8 mouse cellular contexts compared by ENCODE assay signal in genomic region chr17:34627943-34628643, GRCm38 (mm10). TPM values are rescaled to one million over a fixed set of nuclear protein-coding genes. Genes with fewer than 3 reads are reported as not detected.
DNase-seq lines count a peak whose midpoint lies in the region; ATAC-seq and TF ChIP-seq lines count a peak whose summit lies in the region.

Gene Ppt2 (minus strand): TSS chr17:34628510.

- ATAC-seq in erythroid progenitor cell, adult 5-6 weeks (replicated peaks; ENCODE audit: low FRiP score, poor library complexity, severe bottlenecking): no peak

- no peak for TF ChIP-seq POLR2A in myocyte (IDR thresholded peaks at IDR 0.05; ENCODE audit: insufficient read length, low read depth)

- H3ac ChIP-seq in myocyte (ENCODE audit: control insufficient read depth, insufficient read length): peak within 1 kb of the TSS; percentile 8

- peak within 1 kb of the TSS; percentile 42 for H3K4me3 ChIP-seq in myocyte

- no peaks in the 10 kb centered on the region for H3K36me3 ChIP-seq in myocyte (ENCODE audit: control insufficient read depth, insufficient read depth)

- no peaks in the 10 kb centered on the region for H3K79me2 ChIP-seq in myocyte (ENCODE audit: control insufficient read depth, insufficient read depth)

- H3K27me3 ChIP-seq in myocyte (ENCODE audit: control insufficient read depth, insufficient read depth, insufficient read length): peaks cover 32% of the 10 kb centered on the region

- peak; percentile 64 for DNase-seq in urinary bladder, adult 2 months (ENCODE audit: low spot score)
- DNase-seq in urinary bladder, postnatal 10 days (ENCODE audit: low spot score): no peak
- peak; percentile 83 to 90 for DNase-seq in cerebellum, postnatal 14 days
- peak; percentile 64 to 82 for DNase-seq in heart, adult 18-20 months
- peak; percentile 70 for DNase-seq in kidney, adult 11 months
- peak; percentile 34 for DNase-seq in liver

- peak within 1 kb of the TSS; percentile 70 for H3K4me2 ChIP-seq in myocyte (ENCODE audit: low read depth)

TF ChIP-seq in myocyte, 11 proteins besides CTCF, POLR2A, EP300 and RAD21:
- no peak for TF ChIP-seq E2F4 (IDR thresholded peaks at IDR 0.05; ENCODE audit: insufficient read depth)

RNA-seq across cellular contexts. Expression of gene Ppt2, which starts in this region (rescaled TPM):
- 22.8 and 24.8 TPM in 2 replicates for polyA plus RNA-seq in urinary bladder, adult 2 months (2012; rRNA removed)
- 10 to 100 TPM; 55.5 to 55.8 TPM for total RNA-seq in heart, adult 18-20 months (2021)
- polyA plus RNA-seq in myocyte (2012; fragmentation: generic; extraction: Trizol): 21.9 TPM
- 6.7 and 13.0 TPM in 2 replicates for total RNA-seq in erythroid progenitor cell, adult 5-6 weeks (2015; ENCODE audit: low replicate concordance)
- 3.2 and 4.0 TPM in 2 replicates for total RNA-seq in erythroid progenitor cell, adult 5-6 weeks (2017; ENCODE audit: low replicate concordance)

Comparison
In these comparisons a context has a peak if more than half of its experiments do, and no peak if none do; other contexts are left out.
1. RNA of gene Ppt2 (total RNA-seq): 55.5 to 55.8 TPM in heart, adult 18-20 months; 3.2 to 13.0 TPM in erythroid progenitor cell, adult 5-6 weeks; every median in the first group is over 4 times any median in the second.